Mouse (Mus musculus) hindbrain, embryonic 15.5 days (tissue): ENCODE results near the gene Atf7ip. TPM values are rescaled to one million over a fixed set of nuclear protein-coding genes. Genes with fewer than 3 reads are reported as not detected.

Experiments
- polyA plus RNA-seq: library from polyadenylated mRNA; unstranded; fragments of >200 nt; fragmentation: Nextera tagmentation; extraction: Ambion mirVana; gene quantifications from 2 replicates; pipeline ENCODE4 v1.2.1, GENCODE M21; 2015

Atf7ip gene
- polyA plus RNA-seq, 1 experiment from 2014 or later: 36.1 TPM

Other genes with a start within 250 kb of the Atf7ip start
- gene Gm8994, start 178.6 kb upstream of the Atf7ip start, polyA plus RNA-seq: not detected in 2 replicates
- gene E330021D16Rik, start 90.6 kb upstream of the Atf7ip start, polyA plus RNA-seq: not detected in 2 replicates
- gene Plbd1, start 155.8 kb downstream of the Atf7ip start, polyA plus RNA-seq: 1.3 and 1.5 TPM in 2 replicates